Mouse (Mus musculus): Measurements from ENCODE around the gene Exoc4.

- TF ChIP-seq CTCF (IDR thresholded peaks at IDR 0.05; ENCODE audit: low read depth, low read length) (no peak), POLR2A (IDR thresholded peaks at IDR 0.05; ENCODE audit: extremely low read depth, insufficient read depth, low read length) (no peak)
These were observed 749.7 kb downstream of the Exoc4 start for GRCm38 (mm10) chr6:33998590-33998989.

Data from liver, adult 2 months (tissue).